ENCODE assay signal across 7 mouse cellular contexts in genomic region chr6:67102014-67102413, GRCm38 (mm10).
DNase-seq lines count a peak whose midpoint lies in the region; ATAC-seq and TF ChIP-seq lines count a peak whose summit lies in the region.

No protein-coding gene starts in this region.

- no peak for TF ChIP-seq CTCF in lung, embryonic 14.5 days (IDR thresholded peaks at IDR 0.05; ENCODE audit: low read depth)
- TF ChIP-seq CTCF in lung, adult 2 months (IDR thresholded peaks at IDR 0.05; ENCODE audit: insufficient read depth, low read length) = no peak

- DNase-seq in lung, embryonic 14.5 days = peak; percentile 60
- DNase-seq in lung, adult 2 months = no peak
- peak; percentile 42 for DNase-seq in embryonic facial prominence, embryonic 14.5 days (ENCODE audit: low spot score)
- peak; percentile 21 to 39 for DNase-seq in left cerebral cortex, postnatal 25 days (ENCODE audit: low spot score in 2 of 2)
- no peak for DNase-seq in layer of hippocampus, adult 9-11 months

- H3K4me2 ChIP-seq in lung, embryonic 14.5 days = peak overlapping the region; percentile 13
- H3K4me2 ChIP-seq in embryonic facial prominence, embryonic 14.5 days (ENCODE audit: low read depth, low read length) = no peak overlapping the region
- no peak overlapping the region for H3K4me2 ChIP-seq in heart, embryonic 12.5 days

- intact Hi-C loops in left cerebral cortex, postnatal 25 days (cut with DNase I) = no loop called here

- H3K9ac ChIP-seq in lung, embryonic 14.5 days = no peak overlapping the region
- no peak overlapping the region for H3K9ac ChIP-seq in embryonic facial prominence, embryonic 14.5 days (ENCODE audit: low read depth, low read length)
- no peak overlapping the region for H3K9ac ChIP-seq in heart, embryonic 12.5 days

- peak; percentile 74; the same call in 1 of the 2 replicates for ATAC-seq in lung, embryonic 14.5 days (ENCODE audit: insufficient read depth)
- 0 out of 2 replicates have a peak, but pooled peaks have one; percentile 44 for ATAC-seq in embryonic facial prominence, embryonic 14.5 days (ENCODE audit: low read depth)
- ATAC-seq in heart, embryonic 12.5 days (ENCODE audit: insufficient number of reproducible peaks, low FRiP score) = peak; percentile 63; the same call in 1 of the 2 replicates
- no peak for ATAC-seq in activated CD4-positive, CD25-positive, alpha-beta regulatory T cell, adult 4 months

- 63% methylated on average over 4 of the region's 4 CpGs for WGBS in lung, embryonic 14.5 days
- WGBS in lung, adult 2 months = 48% methylated on average over 4 of the region's 4 CpGs
- 71% methylated on average over 4 of the region's 4 CpGs for WGBS in embryonic facial prominence, embryonic 14.5 days
- WGBS in heart, embryonic 12.5 days = 73% methylated on average over 4 of the region's 4 CpGs

- no peaks in the 10 kb centered on the region for H3K36me3 ChIP-seq in lung, embryonic 14.5 days (ENCODE audit: insufficient read depth)
- no peaks in the 10 kb centered on the region for H3K36me3 ChIP-seq in embryonic facial prominence, embryonic 14.5 days (ENCODE audit: control insufficient read depth, insufficient read depth, low read length)
- H3K36me3 ChIP-seq in heart, embryonic 12.5 days = no peaks in the 10 kb centered on the region

- H3K27me3 ChIP-seq in lung, embryonic 14.5 days (ENCODE audit: insufficient read depth, low read length) = no peaks in the 10 kb centered on the region
- H3K27me3 ChIP-seq in embryonic facial prominence, embryonic 14.5 days (replicated peaks; ENCODE audit: control insufficient read depth, insufficient read depth, low read length) = no peaks in the 10 kb centered on the region
- H3K27me3 ChIP-seq in heart, embryonic 12.5 days (replicated peaks) = 0 out of 2 replicates have a peak, but pooled peaks cover 7% of the 10 kb centered on the region

- H3K9me3 ChIP-seq in lung, embryonic 14.5 days (ENCODE audit: low read depth, low read length) = no peaks in the 10 kb centered on the region
- H3K9me3 ChIP-seq in embryonic facial prominence, embryonic 14.5 days (ENCODE audit: control insufficient read depth, low read length) = no peaks in the 10 kb centered on the region
- H3K9me3 ChIP-seq in heart, embryonic 12.5 days (replicated peaks) = no peaks in the 10 kb centered on the region

- no peak overlapping the region for H3K4me3 ChIP-seq in lung, embryonic 14.5 days (ENCODE audit: low read depth, low read length)
- H3K4me3 ChIP-seq in lung, adult 2 months (replicated peaks; ENCODE audit: extremely low read depth, low read depth, low read length) = no peak overlapping the region
- H3K4me3 ChIP-seq in embryonic facial prominence, embryonic 14.5 days (ENCODE audit: low read depth, low read length) = no peak overlapping the region
- H3K4me3 ChIP-seq in heart, embryonic 12.5 days = no peak overlapping the region

- no peak overlapping the region for H3K27ac ChIP-seq in lung, embryonic 14.5 days (ENCODE audit: low read depth)
- H3K27ac ChIP-seq in embryonic facial prominence, embryonic 14.5 days (replicated peaks; ENCODE audit: low read depth, low read length) = no peak overlapping the region
- H3K27ac ChIP-seq in heart, embryonic 12.5 days (ENCODE audit: poor library complexity, severe bottlenecking) = no peak overlapping the region

- TF ChIP-seq POLR2A in lung, adult 2 months (IDR thresholded peaks at IDR 0.05; ENCODE audit: borderline replicate concordance, extremely low read depth, low read depth, low read length) = no peak

- H3K4me1 ChIP-seq in lung, embryonic 14.5 days (ENCODE audit: insufficient read depth) = no peaks in the 10 kb centered on the region
- H3K4me1 ChIP-seq in lung, adult 2 months (ENCODE audit: control insufficient read depth, insufficient read depth, low read length) = peaks cover 7% of the 10 kb centered on the region
- peaks cover 9% of the 10 kb centered on the region; the same call in 1 of the 2 replicates for H3K4me1 ChIP-seq in embryonic facial prominence, embryonic 14.5 days (ENCODE audit: control insufficient read depth, insufficient read depth, low read length)
- peaks cover 4% of the 10 kb centered on the region for H3K4me1 ChIP-seq in heart, embryonic 12.5 days (replicated peaks)

Comparison
In these comparisons a context has a peak if more than half of its experiments do, and no peak if none do; other contexts are left out.
1. DNase-seq: peak in lung, embryonic 14.5 days (single experiment), embryonic facial prominence, embryonic 14.5 days (single experiment) and left cerebral cortex, postnatal 25 days (2 of 2); none in lung, adult 2 months (single experiment) and layer of hippocampus, adult 9-11 months (single experiment).